16 mouse cellular contexts compared by ENCODE assay signal in genomic region chr5:140660398-140660797, GRCm38 (mm10). TPM values are rescaled to one million over a fixed set of nuclear protein-coding genes. Genes with fewer than 3 reads are reported as not detected.
A peak's percentile ranks its signal among the peaks of the same experiment; 100 is the strongest.
DNase-seq lines count a peak whose midpoint lies in the region; ATAC-seq lines count a peak whose summit lies in the region.
"Had no signal": no experiment of that assay in that cellular context is flagged by ENCODE, and none has a peak within 500 bp of the region (broad histone marks: within the 10 kb centered on the region; RNA-seq: fewer than 3 reads in every experiment).

No protein-coding gene starts in this region.

- 83% methylated on average over 1 of the region's 1 CpGs for WGBS in hindbrain, embryonic 10.5 days
- 95% methylated on average over 1 of the region's 1 CpGs for WGBS in hindbrain, embryonic 11.5 days
- 63% methylated on average over 1 of the region's 1 CpGs for WGBS in forebrain, embryonic 10.5 days
- 64% methylated on average over 1 of the region's 1 CpGs for WGBS in hindbrain, embryonic 13.5 days

- 0 out of 2 replicates have a peak, but pooled peaks cover 4% of the 10 kb centered on the region for H3K27me3 ChIP-seq in hindbrain, embryonic 10.5 days (ENCODE audit: insufficient read depth, poor library complexity, severe bottlenecking)
- no peaks in the 10 kb centered on the region; the same call in 1 of the 2 replicates for H3K27me3 ChIP-seq in hindbrain, embryonic 11.5 days (ENCODE audit: control insufficient read depth, insufficient read depth, low read length)
- no peaks in the 10 kb centered on the region for H3K27me3 ChIP-seq in forebrain, embryonic 10.5 days (ENCODE audit: poor library complexity, severe bottlenecking)
- no peaks in the 10 kb centered on the region for H3K27me3 ChIP-seq in hindbrain, embryonic 13.5 days
- H3K27me3 ChIP-seq: embryonic facial prominence, embryonic 13.5 days; stomach, embryonic 15.5 days had no signal

- H3K4me1 ChIP-seq in hindbrain, embryonic 10.5 days (replicated peaks) = peaks cover 37% of the 10 kb centered on the region
- no peaks in the 10 kb centered on the region; the same call in 1 of the 2 replicates for H3K4me1 ChIP-seq in hindbrain, embryonic 11.5 days (replicated peaks; ENCODE audit: control insufficient read depth, insufficient read depth, low read length)
- H3K4me1 ChIP-seq in forebrain, embryonic 10.5 days = peaks cover 63% of the 10 kb centered on the region
- H3K4me1 ChIP-seq in hindbrain, embryonic 13.5 days (replicated peaks) = peaks cover 52% of the 10 kb centered on the region

- H3K4me3 ChIP-seq in hindbrain, embryonic 10.5 days = no peak overlapping the region
- H3K4me3 ChIP-seq in hindbrain, embryonic 11.5 days (ENCODE audit: low read depth, low read length) = no peak overlapping the region
- H3K4me3 ChIP-seq in forebrain, embryonic 10.5 days = peak overlapping the region; percentile 29; the same call in 1 of the 2 replicates
- H3K4me3 ChIP-seq in hindbrain, embryonic 13.5 days = no peak overlapping the region
- H3K4me3 ChIP-seq: embryonic facial prominence, embryonic 13.5 days; limb, embryonic 12.5 days; stomach, embryonic 15.5 days had no signal

- 0 out of 2 replicates have a peak, but pooled peaks cover 6% of the 10 kb centered on the region for H3K36me3 ChIP-seq in hindbrain, embryonic 10.5 days
- no peaks in the 10 kb centered on the region for H3K36me3 ChIP-seq in hindbrain, embryonic 11.5 days (ENCODE audit: control insufficient read depth, insufficient read depth, low read length)
- peaks cover 4% of the 10 kb centered on the region for H3K36me3 ChIP-seq in forebrain, embryonic 10.5 days (replicated peaks)
- peaks cover 11% of the 10 kb centered on the region for H3K36me3 ChIP-seq in hindbrain, embryonic 13.5 days
- H3K36me3 ChIP-seq: stomach, embryonic 15.5 days had no signal

- no peak for DNase-seq in hindbrain, embryonic 10.5 days (ENCODE audit: low spot score)
- DNase-seq in hindbrain, embryonic 11.5 days (ENCODE audit: low spot score) = no peak
- DNase-seq in forebrain, embryonic 10.5 days (ENCODE audit: extremely low spot score, low spot score) = no peak
- DNase-seq in naive thymus-derived CD4-positive, alpha-beta T cell, adult 2 months (ENCODE audit: low read depth) = peak; percentile 54
- no peak for DNase-seq in left cerebral cortex, adult 11 months (ENCODE audit: low spot score)
- DNase-seq: gastrocnemius, postnatal 36 days; kidney, adult 8-10 months; lung, postnatal 10 days had no signal

- no peak overlapping the region for H3K4me2 ChIP-seq in hindbrain, embryonic 11.5 days (replicated peaks; ENCODE audit: low read depth, low read length)
- no peak overlapping the region for H3K4me2 ChIP-seq in hindbrain, embryonic 13.5 days
- H3K4me2 ChIP-seq: stomach, embryonic 15.5 days had no signal

- ATAC-seq in hindbrain, embryonic 11.5 days (ENCODE audit: low FRiP score) = no peak
- ATAC-seq in hindbrain, embryonic 13.5 days (ENCODE audit: low FRiP score) = no peak
- ATAC-seq in erythroblast, adult 5-6 weeks (replicated peaks; ENCODE audit: low FRiP score, poor library complexity, severe bottlenecking) = no peak
- ATAC-seq in megakaryocyte progenitor cell, adult 5-6 weeks (replicated peaks; ENCODE audit: poor library complexity) = no peak
- ATAC-seq: activated CD4-positive, CD25-positive, alpha-beta regulatory T cell, adult 4 months had no signal

- H3K9ac ChIP-seq in hindbrain, embryonic 11.5 days (ENCODE audit: low read depth, low read length) = no peak overlapping the region
- no peak overlapping the region for H3K9ac ChIP-seq in hindbrain, embryonic 13.5 days
- H3K9ac ChIP-seq: liver, embryonic 14.5 days; stomach, embryonic 15.5 days had no signal

- H3K27ac ChIP-seq in hindbrain, embryonic 10.5 days = 0 out of 2 replicates have a peak overlapping the region, but pooled peaks have one; percentile 50
- no peak overlapping the region for H3K27ac ChIP-seq in hindbrain, embryonic 11.5 days (ENCODE audit: low read depth, low read length)
- peak overlapping the region; percentile 82 for H3K27ac ChIP-seq in forebrain, embryonic 10.5 days
- H3K27ac ChIP-seq in hindbrain, embryonic 13.5 days = peak overlapping the region; percentile 74
- H3K27ac ChIP-seq: embryonic facial prominence, embryonic 13.5 days; limb, embryonic 12.5 days; liver, embryonic 14.5 days; stomach, embryonic 15.5 days had no signal

- no peaks in the 10 kb centered on the region for H3K9me3 ChIP-seq in hindbrain, embryonic 10.5 days
- H3K9me3 ChIP-seq in hindbrain, embryonic 11.5 days (ENCODE audit: control insufficient read depth, low read length) = no peaks in the 10 kb centered on the region
- H3K9me3 ChIP-seq in forebrain, embryonic 10.5 days = no peaks in the 10 kb centered on the region
- no peaks in the 10 kb centered on the region for H3K9me3 ChIP-seq in hindbrain, embryonic 13.5 days
- H3K9me3 ChIP-seq: embryonic facial prominence, embryonic 13.5 days; limb, embryonic 12.5 days; stomach, embryonic 15.5 days had no signal

RNA-seq across cellular contexts. Expression of gene Ttyh3, which starts 11.6 kb away (rescaled TPM):
- polyA plus RNA-seq in hindbrain, embryonic 10.5 days (2016; fragmentation: Nextera tagmentation; extraction: Ambion mirVana) = 32.1 and 52.5 TPM in 2 replicates
- 52.9 and 53.1 TPM in 2 replicates for polyA plus RNA-seq in hindbrain, embryonic 11.5 days (2014; fragmentation: Nextera tagmentation; extraction: Ambion mirVana)
- polyA plus RNA-seq in forebrain, embryonic 10.5 days (2016; fragmentation: Nextera tagmentation; extraction: Ambion mirVana) = 31.6 and 35.7 TPM in 2 replicates
- 65.3 and 67.4 TPM in 2 replicates for polyA plus RNA-seq in hindbrain, embryonic 13.5 days (2015; fragmentation: Nextera tagmentation; extraction: Ambion mirVana)
- 17.9 and 18.8 TPM in 2 replicates for total RNA-seq in erythroblast, adult 5-6 weeks (2015; ENCODE audit: low replicate concordance)
- total RNA-seq in erythroblast, adult 5-6 weeks (2017; ENCODE audit: low replicate concordance) = 3.7 and 7.0 TPM in 2 replicates
- total RNA-seq in megakaryocyte progenitor cell, adult 5-6 weeks (2015) = 31.4 and 35.8 TPM in 2 replicates
- total RNA-seq in megakaryocyte progenitor cell, adult 5-6 weeks (2017) = 8.1 and 10.2 TPM in 2 replicates

RNA-seq across cellular contexts. Expression of gene Iqce, which starts 41.8 kb away (rescaled TPM):
- 24.5 and 29.1 TPM in 2 replicates for polyA plus RNA-seq in hindbrain, embryonic 10.5 days (2016; fragmentation: Nextera tagmentation; extraction: Ambion mirVana)
- 15.1 and 16.8 TPM in 2 replicates for polyA plus RNA-seq in hindbrain, embryonic 11.5 days (2014; fragmentation: Nextera tagmentation; extraction: Ambion mirVana)
- 24.0 and 30.5 TPM in 2 replicates for polyA plus RNA-seq in forebrain, embryonic 10.5 days (2016; fragmentation: Nextera tagmentation; extraction: Ambion mirVana)
- polyA plus RNA-seq in hindbrain, embryonic 13.5 days (2015; fragmentation: Nextera tagmentation; extraction: Ambion mirVana) = 26.0 and 26.3 TPM in 2 replicates
- total RNA-seq in erythroblast, adult 5-6 weeks (2015; ENCODE audit: low replicate concordance) = 1.9 and 3.8 TPM in 2 replicates
- 2.9 and 3.0 TPM in 2 replicates for total RNA-seq in erythroblast, adult 5-6 weeks (2017; ENCODE audit: low replicate concordance)
- 9.8 and 12.7 TPM in 2 replicates for total RNA-seq in megakaryocyte progenitor cell, adult 5-6 weeks (2015)
- 9.2 and 9.8 TPM in 2 replicates for total RNA-seq in megakaryocyte progenitor cell, adult 5-6 weeks (2017)

RNA-seq across cellular contexts. Expression of gene Brat1, which starts 44.4 kb away (rescaled TPM):
- 24.6 and 25.1 TPM in 2 replicates for polyA plus RNA-seq in hindbrain, embryonic 10.5 days (2016; fragmentation: Nextera tagmentation; extraction: Ambion mirVana)
- 8.8 and 9.6 TPM in 2 replicates for polyA plus RNA-seq in hindbrain, embryonic 11.5 days (2014; fragmentation: Nextera tagmentation; extraction: Ambion mirVana)
- 21.5 and 23.6 TPM in 2 replicates for polyA plus RNA-seq in forebrain, embryonic 10.5 days (2016; fragmentation: Nextera tagmentation; extraction: Ambion mirVana)
- polyA plus RNA-seq in hindbrain, embryonic 13.5 days (2015; fragmentation: Nextera tagmentation; extraction: Ambion mirVana) = 22.9 and 23.7 TPM in 2 replicates
- total RNA-seq in erythroblast, adult 5-6 weeks (2015; ENCODE audit: low replicate concordance) = 0.96 and 2.3 TPM in 2 replicates
- total RNA-seq in erythroblast, adult 5-6 weeks (2017; ENCODE audit: low replicate concordance) = 2.2 and 2.8 TPM in 2 replicates
- total RNA-seq in megakaryocyte progenitor cell, adult 5-6 weeks (2015) = 6.2 and 6.4 TPM in 2 replicates
- 11.1 and 12.2 TPM in 2 replicates for total RNA-seq in megakaryocyte progenitor cell, adult 5-6 weeks (2017)

RNA-seq across cellular contexts. Expression of gene Lfng, which starts 53.3 kb away (rescaled TPM):
- 40.9 and 51.2 TPM in 2 replicates for polyA plus RNA-seq in hindbrain, embryonic 10.5 days (2016; fragmentation: Nextera tagmentation; extraction: Ambion mirVana)
- 34.1 and 38.8 TPM in 2 replicates for polyA plus RNA-seq in hindbrain, embryonic 11.5 days (2014; fragmentation: Nextera tagmentation; extraction: Ambion mirVana)
- polyA plus RNA-seq in forebrain, embryonic 10.5 days (2016; fragmentation: Nextera tagmentation; extraction: Ambion mirVana) = 33.1 and 33.3 TPM in 2 replicates
- 22.9 and 27.1 TPM in 2 replicates for polyA plus RNA-seq in hindbrain, embryonic 13.5 days (2015; fragmentation: Nextera tagmentation; extraction: Ambion mirVana)
- total RNA-seq in erythroblast, adult 5-6 weeks (2015; ENCODE audit: low replicate concordance) = 2.9 and 9.4 TPM in 2 replicates
- total RNA-seq in erythroblast, adult 5-6 weeks (2017; ENCODE audit: low replicate concordance) = 4.4 and 9.9 TPM in 2 replicates
- total RNA-seq in megakaryocyte progenitor cell, adult 5-6 weeks (2015) = 4.8 and 5.6 TPM in 2 replicates
- 13.4 and 15.2 TPM in 2 replicates for total RNA-seq in megakaryocyte progenitor cell, adult 5-6 weeks (2017)
